Mouse (Mus musculus) thymus, postnatal 25 days (tissue): ENCODE measurements around the gene Limk2.

ENCODE experiments used
- DNase-seq: peaks from one replicate; pipeline ENCODE4 v3.0.0; 2022

The Limk2 gene

GRCm38 (mm10) chr11:3331756-3332642 is 77.0 kb downstream of the Limk2 start:
- peak; percentile 95 for DNase-seq

- no peak for DNase-seq
Measured at GRCm38 (mm10) chr11:3330991-3331750, 77.8 kb downstream of the Limk2 start.

- peak; percentile 92 for DNase-seq
Measured at GRCm38 (mm10) chr11:3330566-3330965, 78.4 kb downstream of the Limk2 start.

GRCm38 (mm10) chr11:3329891-3330451 is 79.0 kb downstream of the Limk2 start, which contains the start of gene Pik3ip1:
Pik3ip1 (plus strand) TSS chr11:3330401.
- DNase-seq: no peak

- peak; percentile 6 for DNase-seq
Measured at GRCm38 (mm10) chr11:3328806-3329775, 79.9 kb downstream of the Limk2 start.

GRCm38 (mm10) chr11:3328271-3328670 is 80.7 kb downstream of the Limk2 start:
- DNase-seq: peak; percentile 49

GRCm38 (mm10) chr11:3318286-3318685 is 90.7 kb downstream of the Limk2 start:
- DNase-seq: no peak

- peak; percentile 70 for DNase-seq
Measured at GRCm38 (mm10) chr11:3314148-3314547, 94.8 kb downstream of the Limk2 start.

GRCm38 (mm10) chr11:3313294-3313693 is 95.7 kb downstream of the Limk2 start:
- DNase-seq: peak; percentile 62

- no peak for DNase-seq
Measured at GRCm38 (mm10) chr11:3311586-3312347, 97.2 kb downstream of the Limk2 start.

GRCm38 (mm10) chr11:3310789-3311585 is 98.0 kb downstream of the Limk2 start:
- DNase-seq: peak; percentile 59

GRCm38 (mm10) chr11:3309884-3310283 is 99.1 kb downstream of the Limk2 start:
- peak; percentile 50 for DNase-seq

GRCm38 (mm10) chr11:3307875-3308274 is 101.1 kb downstream of the Limk2 start:
- no peak for DNase-seq

- no peak for DNase-seq
Measured at GRCm38 (mm10) chr11:3305821-3306220, 103.2 kb downstream of the Limk2 start.

- no peak for DNase-seq
Measured at GRCm38 (mm10) chr11:3302792-3303191, 106.2 kb downstream of the Limk2 start.

GRCm38 (mm10) chr11:3302385-3302784 is 106.6 kb downstream of the Limk2 start:
- no peak for DNase-seq

- DNase-seq: no peak
Measured at GRCm38 (mm10) chr11:3301075-3301474, 107.9 kb downstream of the Limk2 start.

GRCm38 (mm10) chr11:3298813-3299185 is 110.2 kb downstream of the Limk2 start:
- peak; percentile 45 for DNase-seq

GRCm38 (mm10) chr11:3297871-3298812 is 110.8 kb downstream of the Limk2 start:
- peak; percentile 40 for DNase-seq
